Mouse (Mus musculus) lung, embryonic 14.5 days (tissue): ENCODE results near the gene Aph1a. TPM values are rescaled to one million over a fixed set of nuclear protein-coding genes. Genes with fewer than 3 reads are reported as not detected.
"Not testable (repeated sequence)": the region's sequence is repeated elsewhere in the genome, so short reads cannot be mapped to it uniquely, and the experiment has no call there.

Experiments used
- ATAC-seq: fragments of 200-750 bp; cut with Nextera tagmentation; 2 replicates; pipeline ENCODE4 v1.8.0; 2017; ENCODE audit warnings: mild to moderate bottlenecking, moderate TSS enrichment, moderate library complexity; ENCODE audit not compliant: insufficient read depth
- DNase-seq: peaks from one replicate; pipeline ENCODE4 v3.0.0-alpha.2; 2015
- H3K27ac ChIP-seq: fragments of 300-500 bp; sonication (generic); 2 replicates; pipeline ENCODE4 v1.5.1; 2014; ENCODE audit warnings: low read depth, mild to moderate bottlenecking, moderate library complexity
- H3K27me3 ChIP-seq: fragments of 300-500 bp; sonication (generic); 2 replicates; pipeline ENCODE4 v1.6.1; 2014; ENCODE audit warnings: low read length, control low read depth; ENCODE audit not compliant: insufficient read depth
- H3K36me3 ChIP-seq: fragments of 300-500 bp; sonication (generic); 2 replicates; pipeline ENCODE4 v1.6.1; 2014; ENCODE audit warnings: control low read depth; ENCODE audit not compliant: insufficient read depth
- H3K4me1 ChIP-seq: fragments of 300-500 bp; sonication (generic); 2 replicates; pipeline ENCODE4 v1.6.1; 2014; ENCODE audit warnings: antibody characterized with exemption, control low read depth; ENCODE audit not compliant: insufficient read depth
- H3K4me2 ChIP-seq: fragments of 300-500 bp; sonication (generic); 2 replicates; pipeline ENCODE4 v1.6.1; 2014; ENCODE audit warnings: mild to moderate bottlenecking
- H3K4me3 ChIP-seq: fragments of 300-500 bp; sonication (generic); 2 replicates; pipeline ENCODE4 v1.5.1; 2014; ENCODE audit warnings: low read depth, low read length
- H3K9ac ChIP-seq: fragments of 300-500 bp; sonication (generic); 2 replicates; pipeline ENCODE4 v1.6.1; 2014
- H3K9me3 ChIP-seq: fragments of 300-500 bp; sonication (generic); 2 replicates; pipeline ENCODE4 v1.6.1; 2016; ENCODE audit warnings: low read depth, low read length, control low read depth
- CTCF ChIP-seq: IDR thresholded peaks from 2 replicates; pipeline ENCODE4 v1.5.1; 2016; ENCODE audit warnings: antibody characterized with exemption, low read depth
- WGBS: fragments of 180-500 bp; shearing (Covaris S2); extraction: QIAGEN DNeasy Blood & Tissue Kit; methylation state at CpG from one replicate; pipeline ENCODE4 v1.1.7; 2014; 5-methylcytosine and 5-hydroxymethylcytosine counted together
- polyA plus RNA-seq: library from polyadenylated mRNA; unstranded; fragments of >200 nt; fragmentation: Nextera tagmentation; extraction: Ambion mirVana; gene quantifications from 2 replicates; pipeline ENCODE4 v1.2.1, GENCODE M21; 2014

Gene Aph1a
- 44.5 and 47.9 TPM in 2 replicates for polyA plus RNA-seq

- not testable (repeated sequence) for H3K4me1 ChIP-seq, H3K27me3 ChIP-seq, H3K9me3 ChIP-seq
- H3K27ac ChIP-seq = peak within 1 kb of the TSS; percentile 94
- H3K4me3 ChIP-seq = peak within 1 kb of the TSS; percentile 70
- peak; percentile 98 for ATAC-seq
- peak within 1 kb of the TSS; percentile 76 for H3K4me2 ChIP-seq
- 0% methylated on average over 25 of the region's 43 CpGs for WGBS
- H3K36me3 ChIP-seq = peaks cover 19% of the 10 kb centered on the region; the same call in 1 of the 2 replicates
- peak; percentile 97 for DNase-seq
- H3K9ac ChIP-seq = peak within 1 kb of the TSS; percentile 77
These were observed at the start of gene Aph1a for GRCm38 (mm10) chr3:95893606-95894316. Aph1a (plus strand) TSS chr3:95893969.

DNA sequence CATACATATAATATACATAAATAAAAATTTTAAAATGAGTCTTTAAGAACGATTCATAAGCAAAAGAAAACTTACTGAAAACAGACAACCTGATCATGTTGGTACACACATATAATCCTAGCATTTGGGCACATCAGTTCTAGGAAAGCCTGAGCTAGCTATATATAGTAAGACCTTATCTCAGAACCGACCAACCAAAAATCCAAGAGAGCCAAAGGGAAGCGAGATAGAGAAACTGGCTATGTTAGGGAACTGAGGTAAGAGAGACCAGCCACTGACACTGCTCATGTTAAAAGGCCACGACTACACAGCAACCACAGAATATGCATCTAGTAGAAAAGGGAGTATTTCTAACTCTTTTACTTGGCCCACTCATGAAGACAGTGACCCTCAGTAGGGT, 43.2 kb upstream of the Aph1a start:
- 78% methylated on average over 4 of the region's 4 CpGs for whole genome bisulfite sequencing
- no peak overlapping the region for H3K4me2 ChIP-seq
- peaks cover 80% of the 10 kb centered on the region for H3K36me3 ChIP-seq

DNA sequence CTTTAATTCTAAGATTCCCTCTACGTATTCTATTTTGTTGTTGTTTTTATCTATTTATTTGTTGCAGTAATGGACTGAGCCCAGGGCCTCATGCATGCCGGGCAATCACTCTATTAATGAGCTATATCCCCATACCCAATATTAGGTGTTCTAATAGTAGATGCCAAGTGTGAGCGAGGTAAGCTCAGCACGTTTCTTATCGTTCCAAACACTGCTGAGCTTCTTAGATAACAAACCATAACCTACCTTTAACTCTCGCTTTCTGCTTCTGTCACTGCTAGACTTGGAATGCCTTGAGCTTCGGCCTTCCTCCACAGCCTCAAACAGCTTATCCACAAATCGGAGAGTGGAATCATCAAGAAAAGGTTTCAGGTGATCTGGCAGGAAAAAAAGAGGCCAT, 42.5 kb upstream of the Aph1a start:
- 89% methylated on average over 8 of the region's 8 CpGs for WGBS
- Histone ChIP-seq H3K36me3 (peaks cover 73% of the 10 kb centered on the region), H3K9me3 (no peaks in the 10 kb centered on the region), H3K9ac (no peak overlapping the region), H3K4me2 (no peak overlapping the region), H3K27me3 (no peaks in the 10 kb centered on the region), H3K4me3 (no peak overlapping the region), H3K4me1 (no peaks in the 10 kb centered on the region; the same call in 1 of the 2 replicates), H3K27ac (no peak overlapping the region)
- no peak for DNase-seq
- TF ChIP-seq CTCF = no peak
- ATAC-seq = no peak

More for the DNA sequence above, 43.2 kb upstream of the Aph1a start:
- ATAC-seq (no peak), DNase-seq (no peak)
- Histone ChIP-seq H3K4me3 (no peak overlapping the region), H3K9me3 (no peaks in the 10 kb centered on the region), H3K27me3 (no peaks in the 10 kb centered on the region), H3K4me1 (no peaks in the 10 kb centered on the region; the same call in 1 of the 2 replicates), H3K9ac (no peak overlapping the region), H3K27ac (no peak overlapping the region)
- TF ChIP-seq CTCF = no peak

- peak; percentile 97 for DNase-seq
- WGBS = under 1% methylated on average over 56 of the region's 56 CpGs
- H3K27me3 ChIP-seq = no peaks in the 10 kb centered on the region
- H3K4me3 ChIP-seq = peak within 1 kb of the TSS; percentile 80
- ATAC-seq = peak; percentile 99
- H3K9me3 ChIP-seq = no peaks in the 10 kb centered on the region
- H3K4me1 ChIP-seq = no peaks in the 10 kb centered on the region; the same call in 1 of the 2 replicates
- peak within 1 kb of the TSS; percentile 73 for H3K4me2 ChIP-seq
- H3K27ac ChIP-seq = peak within 1 kb of the TSS; percentile 82
- peak within 1 kb of the TSS; percentile 70 for H3K9ac ChIP-seq
- TF ChIP-seq CTCF = no peak
- peaks cover 31% of the 10 kb centered on the region for H3K36me3 ChIP-seq
These were observed 38.2 kb upstream of the Aph1a start, which contains the start of gene Prpf3 for GRCm38 (mm10) chr3:95855502-95856089. Prpf3 (minus strand) TSS chr3:95855885.

DNA sequence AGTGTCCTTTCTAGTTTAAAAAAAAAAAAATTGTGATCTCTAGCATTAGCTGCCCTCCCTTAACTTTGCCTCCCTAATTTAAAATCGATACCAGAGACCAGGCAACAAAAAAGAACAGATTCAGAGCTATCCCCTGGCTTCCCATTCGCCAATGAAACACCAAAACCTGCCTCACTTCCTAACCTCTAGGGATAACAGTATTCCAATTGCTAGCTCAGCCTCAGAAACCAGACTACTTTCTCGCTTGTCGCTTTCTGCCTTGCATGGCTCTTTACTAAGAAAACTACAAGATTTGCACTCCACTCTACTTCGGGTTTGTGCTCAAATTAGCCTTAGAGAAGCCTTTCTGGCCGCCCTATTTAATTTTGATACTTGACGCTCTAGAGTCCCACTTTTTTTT, 37.7 kb upstream of the Aph1a start:
- no peaks in the 10 kb centered on the region for H3K27me3 ChIP-seq
- H3K4me2 ChIP-seq = peak overlapping the region; percentile 73
- DNase-seq (peak; percentile 55), ATAC-seq (peak; percentile 3; the same call in 1 of the 2 replicates)
- H3K27ac ChIP-seq = peak overlapping the region; percentile 82
- TF ChIP-seq CTCF = no peak
- WGBS = 24% methylated on average over 7 of the region's 7 CpGs
- peaks cover 25% of the 10 kb centered on the region for H3K36me3 ChIP-seq
- no peaks in the 10 kb centered on the region for H3K9me3 ChIP-seq
- H3K4me1 ChIP-seq = no peaks in the 10 kb centered on the region; the same call in 1 of the 2 replicates
- peak overlapping the region; percentile 70 for H3K9ac ChIP-seq
- peak overlapping the region; percentile 80 for H3K4me3 ChIP-seq

GRCm38 (mm10) chr3:95857050-95857449, 36.7 kb upstream of the Aph1a start:
- DNase-seq, ATAC-seq, H3K4me3 ChIP-seq, H3K9ac ChIP-seq, H3K27me3 ChIP-seq, H3K27ac ChIP-seq, H3K4me1 ChIP-seq, H3K4me2 ChIP-seq, H3K9me3 ChIP-seq: not testable (repeated sequence)
- peaks cover 21% of the 10 kb centered on the region for H3K36me3 ChIP-seq
- 55% methylated on average over 1 of the region's 1 CpGs for WGBS

GRCm38 (mm10) chr3:95858278-95858677, 35.5 kb upstream of the Aph1a start:
- not testable (repeated sequence) for H3K9me3 ChIP-seq, H3K27me3 ChIP-seq, H3K4me2 ChIP-seq, ATAC-seq, H3K27ac ChIP-seq, DNase-seq, H3K9ac ChIP-seq, H3K4me3 ChIP-seq, H3K4me1 ChIP-seq
- 86% methylated on average over 3 of the region's 3 CpGs for WGBS
- peaks cover 12% of the 10 kb centered on the region for H3K36me3 ChIP-seq
